In the genomic region with DNA sequence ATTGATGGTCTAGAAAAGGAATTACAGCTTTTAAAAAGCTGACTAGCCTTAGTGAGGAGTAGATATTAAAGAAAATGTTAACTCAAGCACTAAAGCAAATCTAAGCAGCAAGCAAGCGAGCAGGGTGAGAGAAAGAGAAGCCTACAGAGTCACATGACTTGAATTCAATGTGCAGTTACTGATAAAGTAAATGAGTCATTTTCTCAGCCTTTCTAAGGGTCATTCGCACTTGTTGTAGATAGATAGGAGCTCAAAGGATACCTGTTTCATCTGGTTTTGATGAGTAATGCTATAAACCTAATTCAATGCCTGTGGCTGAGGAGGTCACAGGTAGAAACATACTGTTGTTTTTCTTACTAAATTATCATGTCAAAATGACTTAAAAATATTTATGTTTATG, we compare ENCODE assay signal across 25 mouse cellular contexts.
"Had no signal": no experiment of that assay in that cellular context is flagged by ENCODE, and none has a peak within 500 bp of the region (broad histone marks: within the 10 kb centered on the region; RNA-seq: fewer than 3 reads in every experiment).

No protein-coding gene starts in this region.

- H3K36me3 ChIP-seq: hindbrain, embryonic 10.5 days; hindbrain, embryonic 12.5 days; kidney, embryonic 15.5 days; limb, embryonic 13.5 days; limb, embryonic 15.5 days; liver, embryonic 12.5 days had no signal

- H3K4me2 ChIP-seq: heart, embryonic 11.5 days; hindbrain, embryonic 12.5 days; hindbrain, embryonic 14.5 days; kidney, embryonic 15.5 days; limb, embryonic 13.5 days; limb, embryonic 15.5 days; liver, embryonic 12.5 days had no signal

- H3K4me3 ChIP-seq: heart, adult 2 months; hindbrain, embryonic 10.5 days; hindbrain, embryonic 12.5 days; kidney, embryonic 15.5 days; limb, embryonic 13.5 days; limb, embryonic 15.5 days; liver, embryonic 12.5 days had no signal

- H3K4me1 ChIP-seq: hindbrain, embryonic 10.5 days; hindbrain, embryonic 12.5 days; kidney, embryonic 15.5 days; limb, embryonic 13.5 days; limb, embryonic 15.5 days; liver, embryonic 12.5 days had no signal

- H3K9ac ChIP-seq: hindbrain, embryonic 12.5 days; hindbrain, embryonic 14.5 days; kidney, embryonic 15.5 days; limb, embryonic 13.5 days; limb, embryonic 15.5 days; liver, embryonic 12.5 days had no signal

- H3K9me3 ChIP-seq: hindbrain, embryonic 10.5 days; hindbrain, embryonic 12.5 days; kidney, embryonic 15.5 days; limb, embryonic 13.5 days; limb, embryonic 15.5 days; liver, embryonic 12.5 days had no signal

- ATAC-seq: hindbrain, embryonic 16.5 days; inflammation-experienced regulatory T-cells, adult 6 months; liver, embryonic 12.5 days had no signal

- H3K27ac ChIP-seq: heart, adult 2 months; hindbrain, embryonic 10.5 days; hindbrain, embryonic 12.5 days; hindbrain, embryonic 14.5 days; kidney, embryonic 15.5 days; kidney, postnatal 0 days; limb, embryonic 13.5 days; limb, embryonic 15.5 days; liver, embryonic 12.5 days had no signal

- DNase-seq: gastrocnemius, postnatal 14 days; gastrocnemius, postnatal 36 days; heart, adult 11 months; heart, adult 2 months; heart, postnatal 10 days; heart, postnatal 4 days; kidney, adult 11 months; kidney, adult 2 months; kidney, adult 9 months; kidney, postnatal 14 days; kidney, postnatal 36 days; layer of hippocampus, adult 9-11 months; layer of hippocampus, postnatal 36 days; left cerebral cortex, postnatal 4 days had no signal

- H3K27me3 ChIP-seq: hindbrain, embryonic 12.5 days; kidney, embryonic 15.5 days; limb, embryonic 13.5 days; limb, embryonic 15.5 days; liver, embryonic 12.5 days had no signal
